Mouse (Mus musculus) left cerebral cortex, adult 9 months (tissue): ENCODE measurements at regions not wholly inside any gene's neighbourhood (a gene's known extent, or its start where the extent isn't known, plus 50 kb on each side); places are given as distances from the start of the nearest gene placed in this dataset.

ENCODE experiments used
- DNase-seq, 2 experiments: peaks; one replicate each; pipeline ENCODE4 v3.0.0; 2022; ENCODE audit warnings: low spot score in 2 of 2

GRCm38 (mm10) chr16:85347621-85348020, 174.1 kb upstream of the App start:
- DNase-seq = peak; percentile 9

- DNase-seq = no peak
Measured at GRCm38 (mm10) chr16:85336495-85337119, 163.0 kb upstream of the App start.

GRCm38 (mm10) chr16:85333543-85333942, 160.0 kb upstream of the App start:
- no peak for DNase-seq

- no peak for DNase-seq
Measured at GRCm38 (mm10) chr16:85312018-85312417, 138.5 kb upstream of the App start.

- no peak for DNase-seq
Measured at GRCm38 (mm10) chr16:85309493-85309892, 135.9 kb upstream of the App start.

GRCm38 (mm10) chr16:85308429-85308828, 134.9 kb upstream of the App start:
- DNase-seq = no peak

GRCm38 (mm10) chr16:85307940-85308339, 134.4 kb upstream of the App start:
- no peak for DNase-seq

- no peak for DNase-seq
Measured at GRCm38 (mm10) chr16:85300092-85300853, 126.7 kb upstream of the App start.

- no peak for DNase-seq
Measured at GRCm38 (mm10) chr16:85298559-85298958, 125.0 kb upstream of the App start.

- no peak for DNase-seq
Measured at GRCm38 (mm10) chr16:85290986-85291952, 117.7 kb upstream of the App start.

- no peak for DNase-seq
Measured at GRCm38 (mm10) chr16:85277862-85278261, 104.3 kb upstream of the App start.

GRCm38 (mm10) chr16:85269681-85270080, 96.1 kb upstream of the App start:
- DNase-seq = no peak

GRCm38 (mm10) chr16:85259838-85260237, 86.3 kb upstream of the App start:
- peak in 1 of 2 experiments; percentile 3 for DNase-seq

- DNase-seq = no peak
Measured at GRCm38 (mm10) chr16:85247301-85247700, 73.7 kb upstream of the App start.

GRCm38 (mm10) chr16:85233037-85233436, 59.5 kb upstream of the App start:
- no peak for DNase-seq

GRCm38 (mm10) chr16:85231908-85232467, 58.4 kb upstream of the App start:
- no peak for DNase-seq

GRCm38 (mm10) chr16:85231330-85231729, 57.8 kb upstream of the App start:
- no peak for DNase-seq

- no peak for DNase-seq
Measured at GRCm38 (mm10) chr16:85224325-85224724, 50.8 kb upstream of the App start.
